Mouse (Mus musculus): ENCODE measurements at regions not wholly inside any gene's neighbourhood (a gene's known extent, or its start where the extent isn't known, plus 50 kb on each side); places are given as distances from the start of the nearest gene placed in this dataset.

- Histone ChIP-seq H3K4me1 (replicated peaks) (peaks cover 18% of the 10 kb centered on the region; the same call in 1 of the 2 replicates), H3K27me3 (no peaks in the 10 kb centered on the region), H3K4me3 (replicated peaks) (no peak overlapping the region), H3K9ac (no peak overlapping the region), H3K36me3 (replicated peaks) (no peaks in the 10 kb centered on the region), H3K9me3 (replicated peaks) (no peaks in the 10 kb centered on the region), H3K27ac (replicated peaks) (no peak overlapping the region), H3K4me2 (no peak overlapping the region)
- no peak for ATAC-seq (ENCODE audit: insufficient read depth)
- 38% methylated on average over 5 of the region's 5 CpGs for WGBS (ENCODE audit: insufficient replicate concordance)
Measured at GRCm38 (mm10) chr16:95839512-95840253, 137.8 kb downstream of the Ets2 start.

DNA sequence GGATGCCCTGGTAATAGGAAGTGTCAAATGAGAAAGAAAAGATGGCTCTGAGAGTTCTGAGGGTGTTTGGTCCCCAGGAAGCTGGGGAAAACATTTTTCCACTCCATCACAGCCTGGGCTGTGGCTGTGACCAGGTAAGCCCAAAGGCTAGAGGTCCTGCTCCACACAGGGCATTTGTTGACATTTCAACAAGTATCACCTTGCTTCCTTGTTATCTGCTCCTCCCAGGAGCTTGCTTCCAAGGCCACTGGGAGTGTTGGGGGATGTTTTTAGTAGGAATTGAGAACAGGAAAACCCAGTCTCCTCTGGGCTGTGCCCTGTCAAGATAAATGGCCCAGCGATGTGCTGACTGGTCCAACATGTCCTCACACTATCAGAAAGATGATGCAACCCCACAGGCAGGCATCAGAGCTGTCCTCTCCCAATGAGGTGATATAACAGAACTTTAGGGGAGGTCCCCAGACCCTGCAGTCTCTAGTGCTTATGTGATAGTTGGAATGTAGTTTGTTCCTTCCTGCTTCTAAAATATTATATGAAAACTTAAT, 137.1 kb downstream of the Ets2 start:
- peak; percentile 24; the same call in 1 of the 2 replicates for ATAC-seq (ENCODE audit: insufficient read depth)
- no peak overlapping the region for H3K9ac ChIP-seq
- H3K36me3 ChIP-seq (replicated peaks) = no peaks in the 10 kb centered on the region
- no peaks in the 10 kb centered on the region for H3K27me3 ChIP-seq
- no peak overlapping the region for H3K27ac ChIP-seq (replicated peaks)
- H3K9me3 ChIP-seq (replicated peaks) = no peaks in the 10 kb centered on the region
- 12% methylated on average over 1 of the region's 1 CpGs for WGBS (ENCODE audit: insufficient replicate concordance)
- no peak overlapping the region for H3K4me2 ChIP-seq
- H3K4me1 ChIP-seq (replicated peaks) = peaks cover 19% of the 10 kb centered on the region; the same call in 1 of the 2 replicates
- no peak overlapping the region for H3K4me3 ChIP-seq (replicated peaks)

GRCm38 (mm10) chr16:95838478-95838846, 136.6 kb downstream of the Ets2 start:
- ATAC-seq (ENCODE audit: insufficient read depth) = no peak
- Histone ChIP-seq H3K4me1 (replicated peaks) (peaks cover 23% of the 10 kb centered on the region; the same call in 1 of the 2 replicates), H3K27me3 (no peaks in the 10 kb centered on the region), H3K9me3 (replicated peaks) (no peaks in the 10 kb centered on the region), H3K27ac (replicated peaks) (no peak overlapping the region), H3K4me2 (no peak overlapping the region), H3K36me3 (replicated peaks) (no peaks in the 10 kb centered on the region), H3K4me3 (replicated peaks) (no peak overlapping the region), H3K9ac (no peak overlapping the region)
- 66% methylated on average over 3 of the region's 3 CpGs for WGBS (ENCODE audit: insufficient replicate concordance)

GRCm38 (mm10) chr16:95837723-95838477, 136.0 kb downstream of the Ets2 start:
- H3K4me3 ChIP-seq (replicated peaks) = no peak overlapping the region
- ATAC-seq (ENCODE audit: insufficient read depth) = no peak
- H3K9me3 ChIP-seq (replicated peaks) = no peaks in the 10 kb centered on the region
- H3K27ac ChIP-seq (replicated peaks) = no peak overlapping the region
- H3K36me3 ChIP-seq (replicated peaks) = no peaks in the 10 kb centered on the region
- no peak overlapping the region for H3K4me2 ChIP-seq
- H3K4me1 ChIP-seq (replicated peaks) = peaks cover 23% of the 10 kb centered on the region; the same call in 1 of the 2 replicates
- H3K27me3 ChIP-seq = no peaks in the 10 kb centered on the region
- 39% methylated on average over 5 of the region's 5 CpGs for WGBS (ENCODE audit: insufficient replicate concordance)
- H3K9ac ChIP-seq = no peak overlapping the region

DNA sequence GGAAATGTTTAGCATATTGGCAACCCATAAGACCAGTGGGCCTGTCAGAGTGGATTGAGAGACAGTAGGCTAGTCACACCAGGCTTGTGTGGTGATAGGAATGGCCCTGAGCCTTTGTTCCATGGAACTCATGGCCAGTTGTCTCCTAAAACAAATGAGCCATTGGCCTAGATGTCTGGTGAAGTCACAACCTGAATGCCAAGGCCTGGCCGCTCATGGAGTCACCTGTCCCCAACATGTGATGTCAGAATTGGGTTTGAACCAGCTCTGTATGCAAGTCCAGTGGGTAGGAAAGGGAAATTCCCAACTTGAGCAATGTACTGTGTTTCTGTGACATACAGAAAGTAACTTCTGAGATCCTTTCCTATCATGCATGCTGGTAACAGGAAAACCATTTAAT, 134.1 kb downstream of the Ets2 start:
- Histone ChIP-seq H3K27ac (replicated peaks) (no peak overlapping the region), H3K27me3 (no peaks in the 10 kb centered on the region), H3K36me3 (replicated peaks) (no peaks in the 10 kb centered on the region), H3K4me2 (no peak overlapping the region), H3K4me1 (replicated peaks) (peaks cover 27% of the 10 kb centered on the region), H3K9me3 (replicated peaks) (no peaks in the 10 kb centered on the region), H3K4me3 (replicated peaks) (no peak overlapping the region), H3K9ac (no peak overlapping the region)
- 64% methylated on average over 1 of the region's 1 CpGs for WGBS (ENCODE audit: insufficient replicate concordance)
- ATAC-seq (ENCODE audit: insufficient read depth) = no peak

DNA sequence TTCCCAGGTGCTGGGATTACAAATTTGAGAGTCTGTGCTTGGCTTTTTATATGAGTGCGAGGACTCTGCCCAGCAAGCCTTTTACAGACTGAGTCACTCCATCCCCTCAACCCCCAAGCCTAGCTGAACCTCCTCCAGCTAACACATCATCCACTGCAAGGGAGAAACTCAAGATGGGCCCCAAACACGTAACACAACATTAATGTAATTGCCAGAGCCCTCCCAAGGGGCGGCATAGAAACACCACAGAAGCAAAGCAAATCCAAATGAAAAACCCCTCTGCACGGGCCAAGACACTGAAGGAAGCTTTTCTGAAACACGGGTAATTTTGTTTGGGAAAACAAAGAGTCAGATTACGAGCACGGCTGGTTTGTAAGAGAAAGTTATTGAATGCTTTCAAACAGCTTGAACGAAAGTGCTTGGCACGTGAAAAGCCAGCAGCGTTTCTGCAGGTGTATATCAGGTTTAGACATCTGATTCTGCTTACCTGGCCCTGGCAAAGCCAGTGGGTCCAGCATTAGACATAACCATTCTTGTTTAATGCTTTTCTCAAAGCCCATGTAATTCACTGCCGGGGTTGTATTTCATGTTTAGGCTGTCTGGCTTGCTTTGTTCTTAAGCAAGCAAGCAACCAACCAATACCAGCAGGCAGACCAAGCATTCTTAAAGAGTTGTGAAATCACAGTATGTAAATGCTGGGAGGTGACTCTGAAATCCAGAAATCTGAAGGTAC, 132.8 kb downstream of the Ets2 start:
- no peaks in the 10 kb centered on the region for H3K9me3 ChIP-seq (replicated peaks)
- H3K27me3 ChIP-seq = no peaks in the 10 kb centered on the region
- H3K4me3 ChIP-seq (replicated peaks) = no peak overlapping the region
- H3K4me1 ChIP-seq (replicated peaks) = peaks cover 27% of the 10 kb centered on the region
- no peak overlapping the region for H3K27ac ChIP-seq (replicated peaks)
- H3K4me2 ChIP-seq = no peak overlapping the region
- H3K36me3 ChIP-seq (replicated peaks) = no peaks in the 10 kb centered on the region
- no peak overlapping the region for H3K9ac ChIP-seq
- ATAC-seq (ENCODE audit: insufficient read depth) = no peak
- WGBS (ENCODE audit: insufficient replicate concordance) = 59% methylated on average over 11 of the region's 11 CpGs

- ATAC-seq (ENCODE audit: insufficient read depth) = no peak
Measured at GRCm38 (mm10) chr16:95833455-95833854, 131.6 kb downstream of the Ets2 start.

DNA sequence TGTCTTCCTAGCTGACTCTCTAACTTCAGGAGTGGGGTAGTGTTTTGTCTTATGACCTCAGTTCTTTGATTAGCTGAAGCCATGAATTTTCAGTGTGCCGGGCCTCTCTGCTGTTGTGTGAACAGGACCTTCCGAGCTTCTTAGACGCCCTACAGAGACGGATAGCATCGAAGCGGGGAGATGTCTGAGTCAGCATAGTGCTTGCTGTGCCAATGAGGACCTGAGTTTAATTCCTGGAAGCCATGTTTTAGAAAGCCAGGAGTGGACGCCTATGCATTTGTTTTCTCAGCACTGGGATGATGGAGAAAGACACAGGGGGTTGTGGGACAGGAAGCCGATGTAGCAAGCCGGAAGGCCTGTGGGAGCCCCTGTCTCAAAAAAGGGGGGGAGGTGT, 130.5 kb downstream of the Ets2 start:
- H3K4me3 ChIP-seq (replicated peaks) = no peak overlapping the region
- H3K27ac ChIP-seq (replicated peaks) = no peak overlapping the region
- no peaks in the 10 kb centered on the region for H3K9me3 ChIP-seq (replicated peaks)
- no peak overlapping the region for H3K9ac ChIP-seq
- H3K4me1 ChIP-seq (replicated peaks) = peaks cover 14% of the 10 kb centered on the region; the same call in 1 of the 2 replicates
- no peak overlapping the region for H3K4me2 ChIP-seq
- WGBS (ENCODE audit: insufficient replicate concordance) = 51% methylated on average over 9 of the region's 9 CpGs
- no peaks in the 10 kb centered on the region for H3K36me3 ChIP-seq (replicated peaks)
- ATAC-seq (ENCODE audit: insufficient read depth) = no peak
- H3K27me3 ChIP-seq = no peaks in the 10 kb centered on the region

More at GRCm38 (mm10) chr16:95833455-95833854, 131.6 kb downstream of the Ets2 start:
- no peaks in the 10 kb centered on the region for H3K27me3 ChIP-seq
- no peaks in the 10 kb centered on the region for H3K36me3 ChIP-seq (replicated peaks)
- H3K9me3 ChIP-seq (replicated peaks) = no peaks in the 10 kb centered on the region
- H3K4me1 ChIP-seq (replicated peaks) = peaks cover 21% of the 10 kb centered on the region
- H3K27ac ChIP-seq (replicated peaks) = no peak overlapping the region; the same call in 1 of the 2 replicates
- H3K4me3 ChIP-seq (replicated peaks) = no peak overlapping the region
- no peak overlapping the region for H3K4me2 ChIP-seq
- H3K9ac ChIP-seq = no peak overlapping the region
- WGBS (ENCODE audit: insufficient replicate concordance) = 16% methylated on average over 10 of the region's 10 CpGs

DNA sequence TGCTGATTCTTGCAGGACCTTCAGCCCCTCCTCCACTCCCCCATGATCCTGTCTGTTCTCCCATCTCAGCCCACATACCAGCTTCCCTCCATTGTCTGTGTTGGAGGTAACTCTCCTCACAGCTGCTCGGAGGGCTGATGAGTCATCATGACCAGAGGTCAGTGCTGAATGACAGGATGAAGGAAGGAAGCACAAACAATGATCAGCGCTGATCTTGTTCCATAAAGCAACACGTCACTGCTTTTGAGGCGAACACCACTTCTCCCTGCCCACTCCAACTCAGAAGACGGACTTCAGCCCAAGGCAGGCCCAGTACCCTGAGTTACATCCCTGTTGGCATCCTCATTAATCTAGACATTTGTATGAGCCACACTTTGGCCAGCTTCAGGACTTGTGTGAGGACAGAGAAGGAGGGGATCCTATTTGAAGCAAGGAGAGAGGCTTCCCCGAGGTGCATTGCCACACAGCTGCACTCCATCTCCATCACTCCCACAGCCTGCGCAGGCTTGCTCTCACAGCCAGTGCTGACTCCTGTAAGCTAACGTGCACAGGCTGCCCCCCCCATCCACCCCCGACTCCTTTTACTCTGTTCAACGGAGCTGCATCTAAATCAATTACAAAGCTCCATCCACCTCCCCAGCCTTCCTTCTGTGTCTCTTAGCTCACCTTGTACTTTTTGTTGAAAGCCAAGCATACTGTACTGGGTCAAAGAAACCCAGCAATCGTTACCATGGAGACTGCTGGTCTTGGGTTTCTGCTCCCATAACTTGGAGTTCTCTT, 129.9 kb downstream of the Ets2 start:
- peaks cover 14% of the 10 kb centered on the region; the same call in 1 of the 2 replicates for H3K4me1 ChIP-seq (replicated peaks)
- H3K9ac ChIP-seq = no peak overlapping the region
- H3K36me3 ChIP-seq (replicated peaks) = no peaks in the 10 kb centered on the region
- 27% methylated on average over 11 of the region's 11 CpGs for WGBS (ENCODE audit: insufficient replicate concordance)
- H3K4me2 ChIP-seq = no peak overlapping the region
- no peak overlapping the region for H3K4me3 ChIP-seq (replicated peaks)
- 0 out of 2 replicates have a peak, but pooled peaks have one; percentile 37 for ATAC-seq (ENCODE audit: insufficient read depth)
- H3K27me3 ChIP-seq = no peaks in the 10 kb centered on the region
- H3K27ac ChIP-seq (replicated peaks) = no peak overlapping the region
- no peaks in the 10 kb centered on the region for H3K9me3 ChIP-seq (replicated peaks)

DNA sequence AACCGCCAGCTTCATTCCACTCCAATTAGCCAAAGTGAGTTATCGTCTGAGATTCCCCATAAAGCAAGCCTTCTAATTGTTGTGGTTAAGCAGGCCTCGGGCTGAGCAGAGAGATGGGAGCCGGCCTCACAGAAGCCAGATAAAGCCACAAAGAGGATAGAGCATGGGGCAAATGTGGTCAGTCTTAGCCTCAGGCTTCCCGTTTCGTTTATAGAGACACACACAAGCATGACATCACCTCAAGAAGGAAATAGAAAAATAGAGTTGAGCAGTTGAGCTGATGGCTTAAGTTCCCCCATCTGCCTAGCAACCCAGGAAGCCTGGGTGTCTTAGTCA, 125.5 kb downstream of the Ets2 start:
- Histone ChIP-seq H3K36me3 (replicated peaks) (no peaks in the 10 kb centered on the region), H3K27me3 (peaks cover 6% of the 10 kb centered on the region; the same call in 1 of the 2 replicates), H3K9ac (no peak overlapping the region), H3K27ac (replicated peaks) (no peak overlapping the region), H3K9me3 (replicated peaks) (no peaks in the 10 kb centered on the region), H3K4me2 (no peak overlapping the region), H3K4me1 (replicated peaks) (peaks cover 28% of the 10 kb centered on the region), H3K4me3 (replicated peaks) (no peak overlapping the region)
- ATAC-seq (ENCODE audit: insufficient read depth) = peak; percentile 15; the same call in 1 of the 2 replicates
- WGBS (ENCODE audit: insufficient replicate concordance) = 10% methylated on average over 6 of the region's 6 CpGs
